Mouse (Mus musculus): ENCODE measurements at regions not wholly inside any gene's neighbourhood (a gene's known extent, or its start where the extent isn't known, plus 50 kb on each side); places are given as distances from the start of the nearest gene placed in this dataset.

- 67% methylated on average over 6 of the region's 6 CpGs for WGBS
- no peak for ATAC-seq (ENCODE audit: low read depth)
- no peaks in the 10 kb centered on the region for H3K27me3 ChIP-seq (ENCODE audit: control insufficient read depth, insufficient read depth, low read depth, low read length)
- H3K4me3 ChIP-seq (ENCODE audit: low read length) = no peak overlapping the region
- H3K27ac ChIP-seq (ENCODE audit: low read length) = no peak overlapping the region
- 0 out of 2 replicates have a peak, but pooled peaks cover 3% of the 10 kb centered on the region for H3K4me1 ChIP-seq (replicated peaks; ENCODE audit: control insufficient read depth, insufficient read depth, low read length)
- no peak overlapping the region for H3K4me2 ChIP-seq (ENCODE audit: low read depth, low read length)
- H3K9ac ChIP-seq (ENCODE audit: low read length) = no peak overlapping the region
- no peaks in the 10 kb centered on the region for H3K9me3 ChIP-seq (ENCODE audit: control insufficient read depth, low read length)
- H3K36me3 ChIP-seq (ENCODE audit: control insufficient read depth, insufficient read depth, low read length) = no peaks in the 10 kb centered on the region
Observed at GRCm38 (mm10) chr9:120745674-120746073, 174.4 kb downstream of the Rpl14 start.

GRCm38 (mm10) chr9:120750820-120751219, 178.2 kb upstream of the Ctnnb1 start:
- no peak overlapping the region for H3K27ac ChIP-seq (ENCODE audit: low read length)
- peaks cover 6% of the 10 kb centered on the region; the same call in 1 of the 2 replicates for H3K4me1 ChIP-seq (replicated peaks; ENCODE audit: control insufficient read depth, insufficient read depth, low read length)
- 0 out of 2 replicates have a peak, but pooled peaks cover under 1% of the 10 kb centered on the region for H3K9me3 ChIP-seq (ENCODE audit: control insufficient read depth, low read length)
- no peaks in the 10 kb centered on the region for H3K36me3 ChIP-seq (ENCODE audit: control insufficient read depth, insufficient read depth, low read length)
- no peak overlapping the region for H3K4me2 ChIP-seq (ENCODE audit: low read depth, low read length)
- peak; percentile 65 for ATAC-seq (ENCODE audit: low read depth)
- no peak overlapping the region for H3K4me3 ChIP-seq (ENCODE audit: low read length)
- H3K9ac ChIP-seq (ENCODE audit: low read length) = no peak overlapping the region
- H3K27me3 ChIP-seq (ENCODE audit: control insufficient read depth, insufficient read depth, low read depth, low read length) = no peaks in the 10 kb centered on the region
- 45% methylated on average over 4 of the region's 4 CpGs for WGBS

GRCm38 (mm10) chr9:120751686-120752484, 177.1 kb upstream of the Ctnnb1 start:
- Histone ChIP-seq H3K4me2 (ENCODE audit: low read depth, low read length) (no peak overlapping the region), H3K4me3 (ENCODE audit: low read length) (no peak overlapping the region), H3K4me1 (replicated peaks; ENCODE audit: control insufficient read depth, insufficient read depth, low read length) (peaks cover 6% of the 10 kb centered on the region; the same call in 1 of the 2 replicates), H3K36me3 (ENCODE audit: control insufficient read depth, insufficient read depth, low read length) (no peaks in the 10 kb centered on the region), H3K27ac (ENCODE audit: low read length) (no peak overlapping the region), H3K9ac (ENCODE audit: low read length) (no peak overlapping the region), H3K9me3 (ENCODE audit: control insufficient read depth, low read length) (peaks cover 3% of the 10 kb centered on the region; the same call in 1 of the 2 replicates), H3K27me3 (ENCODE audit: control insufficient read depth, insufficient read depth, low read depth, low read length) (no peaks in the 10 kb centered on the region)
- no peak; the same call in 1 of the 2 replicates for ATAC-seq (ENCODE audit: low read depth)
- 81% methylated on average over 5 of the region's 5 CpGs for WGBS

- Histone ChIP-seq H3K9me3 (ENCODE audit: control insufficient read depth, low read length) (peaks cover 3% of the 10 kb centered on the region; the same call in 1 of the 2 replicates), H3K4me3 (ENCODE audit: low read length) (no peak overlapping the region), H3K9ac (ENCODE audit: low read length) (no peak overlapping the region), H3K27me3 (ENCODE audit: control insufficient read depth, insufficient read depth, low read depth, low read length) (no peaks in the 10 kb centered on the region), H3K4me2 (ENCODE audit: low read depth, low read length) (no peak overlapping the region), H3K4me1 (replicated peaks; ENCODE audit: control insufficient read depth, insufficient read depth, low read length) (peaks cover 9% of the 10 kb centered on the region; the same call in 1 of the 2 replicates), H3K27ac (ENCODE audit: low read length) (no peak overlapping the region), H3K36me3 (ENCODE audit: control insufficient read depth, insufficient read depth, low read length) (no peaks in the 10 kb centered on the region)
- ATAC-seq (ENCODE audit: low read depth) = no peak
Observed at GRCm38 (mm10) chr9:120754151-120754550, 174.9 kb upstream of the Ctnnb1 start.

- no peak overlapping the region for H3K4me2 ChIP-seq (ENCODE audit: low read depth, low read length)
- no peak overlapping the region for H3K27ac ChIP-seq (ENCODE audit: low read length)
- no peak for ATAC-seq (ENCODE audit: low read depth)
- WGBS = 85% methylated on average over 7 of the region's 7 CpGs
- H3K27me3 ChIP-seq (ENCODE audit: control insufficient read depth, insufficient read depth, low read depth, low read length) = no peaks in the 10 kb centered on the region
- H3K4me3 ChIP-seq (ENCODE audit: low read length) = no peak overlapping the region
- no peak overlapping the region for H3K9ac ChIP-seq (ENCODE audit: low read length)
- peaks cover 3% of the 10 kb centered on the region; the same call in 1 of the 2 replicates for H3K9me3 ChIP-seq (ENCODE audit: control insufficient read depth, low read length)
- no peaks in the 10 kb centered on the region for H3K36me3 ChIP-seq (ENCODE audit: control insufficient read depth, insufficient read depth, low read length)
- peaks cover 16% of the 10 kb centered on the region for H3K4me1 ChIP-seq (replicated peaks; ENCODE audit: control insufficient read depth, insufficient read depth, low read length)
Observed at GRCm38 (mm10) chr9:120755486-120755885, 173.5 kb upstream of the Ctnnb1 start.

GRCm38 (mm10) chr9:120758003-120758402, 171.0 kb upstream of the Ctnnb1 start:
- H3K9ac ChIP-seq (ENCODE audit: low read length) = no peak overlapping the region
- WGBS = 50% methylated on average over 3 of the region's 3 CpGs
- no peaks in the 10 kb centered on the region for H3K36me3 ChIP-seq (ENCODE audit: control insufficient read depth, insufficient read depth, low read length)
- no peaks in the 10 kb centered on the region for H3K27me3 ChIP-seq (ENCODE audit: control insufficient read depth, insufficient read depth, low read depth, low read length)
- H3K9me3 ChIP-seq (ENCODE audit: control insufficient read depth, low read length) = peaks cover 3% of the 10 kb centered on the region; the same call in 1 of the 2 replicates
- no peak overlapping the region for H3K4me3 ChIP-seq (ENCODE audit: low read length)
- peaks cover 10% of the 10 kb centered on the region for H3K4me1 ChIP-seq (replicated peaks; ENCODE audit: control insufficient read depth, insufficient read depth, low read length)
- ATAC-seq (ENCODE audit: low read depth) = peak; percentile 81
- peak overlapping the region; percentile 23; the same call in 1 of the 2 replicates for H3K27ac ChIP-seq (ENCODE audit: low read length)
- H3K4me2 ChIP-seq (ENCODE audit: low read depth, low read length) = no peak overlapping the region

GRCm38 (mm10) chr9:120758632-120759031, 170.4 kb upstream of the Ctnnb1 start:
- no peak overlapping the region for H3K4me2 ChIP-seq (ENCODE audit: low read depth, low read length)
- H3K36me3 ChIP-seq (ENCODE audit: control insufficient read depth, insufficient read depth, low read length) = no peaks in the 10 kb centered on the region
- H3K4me1 ChIP-seq (replicated peaks; ENCODE audit: control insufficient read depth, insufficient read depth, low read length) = peaks cover 12% of the 10 kb centered on the region
- no peaks in the 10 kb centered on the region for H3K27me3 ChIP-seq (ENCODE audit: control insufficient read depth, insufficient read depth, low read depth, low read length)
- 55% methylated on average over 1 of the region's 1 CpGs for WGBS
- peaks cover 3% of the 10 kb centered on the region; the same call in 1 of the 2 replicates for H3K9me3 ChIP-seq (ENCODE audit: control insufficient read depth, low read length)
- no peak overlapping the region for H3K4me3 ChIP-seq (ENCODE audit: low read length)
- H3K27ac ChIP-seq (ENCODE audit: low read length) = peak overlapping the region; percentile 23
- no peak overlapping the region for H3K9ac ChIP-seq (ENCODE audit: low read length)
- ATAC-seq (ENCODE audit: low read depth) = no peak

- Histone ChIP-seq H3K27ac (ENCODE audit: low read length) (peak overlapping the region; percentile 39; the same call in 1 of the 2 replicates), H3K27me3 (ENCODE audit: control insufficient read depth, insufficient read depth, low read depth, low read length) (no peaks in the 10 kb centered on the region), H3K36me3 (ENCODE audit: control insufficient read depth, insufficient read depth, low read length) (no peaks in the 10 kb centered on the region), H3K9me3 (ENCODE audit: control insufficient read depth, low read length) (peaks cover 3% of the 10 kb centered on the region; the same call in 1 of the 2 replicates), H3K4me3 (ENCODE audit: low read length) (no peak overlapping the region), H3K4me2 (ENCODE audit: low read depth, low read length) (no peak overlapping the region), H3K4me1 (replicated peaks; ENCODE audit: control insufficient read depth, insufficient read depth, low read length) (peaks cover 23% of the 10 kb centered on the region), H3K9ac (ENCODE audit: low read length) (0 out of 2 replicates have a peak overlapping the region, but pooled peaks have one; percentile 32)
- ATAC-seq (ENCODE audit: low read depth) = peak; percentile 22; the same call in 1 of the 2 replicates
- 66% methylated on average over 5 of the region's 5 CpGs for WGBS
Observed at GRCm38 (mm10) chr9:120759771-120760170, 169.2 kb upstream of the Ctnnb1 start.

GRCm38 (mm10) chr9:120763802-120764201, 165.2 kb upstream of the Ctnnb1 start:
- Histone ChIP-seq H3K27ac (ENCODE audit: low read length) (peak overlapping the region; percentile 69), H3K36me3 (ENCODE audit: control insufficient read depth, insufficient read depth, low read length) (no peaks in the 10 kb centered on the region), H3K9ac (ENCODE audit: low read length) (no peak overlapping the region), H3K27me3 (ENCODE audit: control insufficient read depth, insufficient read depth, low read depth, low read length) (no peaks in the 10 kb centered on the region), H3K4me3 (ENCODE audit: low read length) (no peak overlapping the region), H3K9me3 (ENCODE audit: control insufficient read depth, low read length) (no peaks in the 10 kb centered on the region), H3K4me1 (replicated peaks; ENCODE audit: control insufficient read depth, insufficient read depth, low read length) (peaks cover 25% of the 10 kb centered on the region), H3K4me2 (ENCODE audit: low read depth, low read length) (no peak overlapping the region)
- ATAC-seq (ENCODE audit: low read depth) = no peak
- 49% methylated on average over 2 of the region's 2 CpGs for WGBS
